Mouse (Mus musculus) cerebellum, adult 11-12 months (tissue): ENCODE results near the gene Nap1l4.

Source experiments
- DNase-seq: peaks from one replicate; pipeline ENCODE4 v3.0.0; 2022

The Nap1l4 gene

GRCm38 (mm10) chr7:143513763-143514415 is 35.0 kb downstream of the Nap1l4 start:
- DNase-seq, result no peak

GRCm38 (mm10) chr7:143511335-143511712 is 37.6 kb downstream of the Nap1l4 start:
- DNase-seq, result no peak

- no peak for DNase-seq
These were observed 38.1 kb downstream of the Nap1l4 start for GRCm38 (mm10) chr7:143510593-143511334.

- no peak for DNase-seq
These were observed 39.3 kb downstream of the Nap1l4 start for GRCm38 (mm10) chr7:143509566-143509965.

- DNase-seq, result no peak
These were observed 42.2 kb downstream of the Nap1l4 start for GRCm38 (mm10) chr7:143506675-143507074.

GRCm38 (mm10) chr7:143506271-143506670 is 42.6 kb downstream of the Nap1l4 start:
- no peak for DNase-seq

- peak; percentile 14 for DNase-seq
These were observed 43.1 kb downstream of the Nap1l4 start for GRCm38 (mm10) chr7:143505823-143506222.

GRCm38 (mm10) chr7:143505411-143505810 is 43.5 kb downstream of the Nap1l4 start:
- no peak for DNase-seq

GRCm38 (mm10) chr7:143503926-143504325 is 45.0 kb downstream of the Nap1l4 start:
- DNase-seq, result no peak

GRCm38 (mm10) chr7:143502418-143503200 is 46.3 kb downstream of the Nap1l4 start, which contains the start of gene Phlda2:
Gene Phlda2, minus strand, starts transcription at chr7:143503150.
- DNase-seq, result no peak

- no peak for DNase-seq
These were observed 47.1 kb downstream of the Nap1l4 start for GRCm38 (mm10) chr7:143501643-143502417.

GRCm38 (mm10) chr7:143500912-143501311 is 48.0 kb downstream of the Nap1l4 start:
- no peak for DNase-seq

GRCm38 (mm10) chr7:143498584-143498983 is 50.3 kb downstream of the Nap1l4 start:
- DNase-seq, result no peak

- DNase-seq, result no peak
These were observed 53.6 kb downstream of the Nap1l4 start for GRCm38 (mm10) chr7:143495104-143495961.

GRCm38 (mm10) chr7:143493616-143494126 is 55.2 kb downstream of the Nap1l4 start:
- no peak for DNase-seq

- DNase-seq, result no peak
These were observed 59.2 kb downstream of the Nap1l4 start for GRCm38 (mm10) chr7:143489735-143490134.

- DNase-seq, result no peak
These were observed 66.4 kb downstream of the Nap1l4 start for GRCm38 (mm10) chr7:143482541-143482940.

GRCm38 (mm10) chr7:143481806-143482387 is 67.0 kb downstream of the Nap1l4 start:
- no peak for DNase-seq

GRCm38 (mm10) chr7:143480498-143480897 is 68.4 kb downstream of the Nap1l4 start:
- no peak for DNase-seq

- no peak for DNase-seq
These were observed 71.1 kb downstream of the Nap1l4 start for GRCm38 (mm10) chr7:143477800-143478199.

- DNase-seq, result no peak
These were observed 72.1 kb downstream of the Nap1l4 start for GRCm38 (mm10) chr7:143476702-143477335.
